Mouse (Mus musculus) hindbrain, embryonic 10.5 days (tissue): Measurements from ENCODE around the gene Ubap2. TPM values are rescaled to one million over a fixed set of nuclear protein-coding genes. Genes with fewer than 3 reads are reported as not detected.

ENCODE experiments used
- polyA plus RNA-seq: library from polyadenylated mRNA; unstranded; fragments of >200 nt; fragmentation: Nextera tagmentation; extraction: Ambion mirVana; gene quantifications from 2 replicates; pipeline ENCODE4 v1.2.1, GENCODE M21; 2016

Gene Ubap2
- polyA plus RNA-seq, 1 experiment from 2014 or later = 89.3 TPM

Other genes starting within 250 kb of the Ubap2 start
- gene Aqp7, start 227.0 kb downstream of the Ubap2 start, polyA plus RNA-seq = 0.12 TPM in 1 of 2 replicates, not detected in the other
- gene Aqp3, start 177.0 kb downstream of the Ubap2 start, polyA plus RNA-seq = 3.1 and 5.0 TPM in 2 replicates
- gene Nol6, start 150.7 kb downstream of the Ubap2 start, polyA plus RNA-seq = 30.7 and 32.8 TPM in 2 replicates
- gene Ube2r2, start 139.4 kb downstream of the Ubap2 start, polyA plus RNA-seq = 91.4 and 95.2 TPM in 2 replicates
- 57.8 and 64.0 TPM in 2 replicates for gene Dcaf12, start 39.7 kb upstream of the Ubap2 start, polyA plus RNA-seq
- gene Ubap1, start 73.9 kb upstream of the Ubap2 start, polyA plus RNA-seq = 73.4 and 73.8 TPM in 2 replicates
- 13.7 and 14.6 TPM in 2 replicates for gene Kif24, start 189.7 kb upstream of the Ubap2 start, polyA plus RNA-seq
- gene Nudt2, start 190.0 kb upstream of the Ubap2 start, polyA plus RNA-seq = 57.6 and 73.0 TPM in 2 replicates
- 7.4 and 9.1 TPM in 2 replicates for gene AI464131, start 227.9 kb upstream of the Ubap2 start, polyA plus RNA-seq
- 8.1 and 14.7 TPM in 2 replicates for gene 1110017D15Rik, start 242.2 kb upstream of the Ubap2 start, polyA plus RNA-seq